Mouse (Mus musculus): Measurements from ENCODE around the gene Kirrel. TPM values are rescaled to one million over a fixed set of nuclear protein-coding genes. Genes with fewer than 3 reads are reported as not detected.

The Kirrel gene
- polyA plus RNA-seq, 1 experiment from 2014 or later = 10.2 TPM

GRCm38 (mm10) chr3:87172351-87173102 is 2.0 kb downstream of the Kirrel start:
- Histone ChIP-seq H3K36me3 (ENCODE audit: control insufficient read depth, insufficient read depth, low read length) (no peaks in the 10 kb centered on the region), H3K4me2 (ENCODE audit: low read depth, low read length, severe bottlenecking) (peak overlapping the region; percentile 61), H3K9ac (ENCODE audit: low read length) (peak overlapping the region; percentile 90), H3K9me3 (ENCODE audit: control insufficient read depth, low read length) (no peaks in the 10 kb centered on the region), H3K27me3 (ENCODE audit: control insufficient read depth, insufficient read depth, low read length) (no peaks in the 10 kb centered on the region), H3K27ac (ENCODE audit: low read depth, low read length) (peak overlapping the region; percentile 34; the same call in 1 of the 2 replicates), H3K4me3 (ENCODE audit: low read depth, low read length) (peak overlapping the region; percentile 53), H3K4me1 (replicated peaks; ENCODE audit: control insufficient read depth, insufficient read depth, low read length) (peaks cover 16% of the 10 kb centered on the region)
- ATAC-seq (replicated peaks; ENCODE audit: low FRiP score) = no peak; the same call in 1 of the 2 replicates
- 2% methylated on average over 15 of the region's 15 CpGs for WGBS
- DNase-seq (ENCODE audit: low spot score) = peak; percentile 71

GRCm38 (mm10) chr3:87171201-87172100 is 3.1 kb downstream of the Kirrel start:
- H3K27me3 ChIP-seq (ENCODE audit: control insufficient read depth, insufficient read depth, low read length) = no peaks in the 10 kb centered on the region
- no peak overlapping the region for H3K27ac ChIP-seq (ENCODE audit: low read depth, low read length)
- no peaks in the 10 kb centered on the region for H3K36me3 ChIP-seq (ENCODE audit: control insufficient read depth, insufficient read depth, low read length)
- H3K4me3 ChIP-seq (ENCODE audit: low read depth, low read length) = peak overlapping the region; percentile 53
- no peaks in the 10 kb centered on the region for H3K9me3 ChIP-seq (ENCODE audit: control insufficient read depth, low read length)
- ATAC-seq (replicated peaks; ENCODE audit: low FRiP score) (no peak), DNase-seq (ENCODE audit: low spot score) (peak; percentile 48)
- WGBS = 39% methylated on average over 13 of the region's 13 CpGs
- peak overlapping the region; percentile 61 for H3K4me2 ChIP-seq (ENCODE audit: low read depth, low read length, severe bottlenecking)
- peaks cover 16% of the 10 kb centered on the region for H3K4me1 ChIP-seq (replicated peaks; ENCODE audit: control insufficient read depth, insufficient read depth, low read length)
- H3K9ac ChIP-seq (ENCODE audit: low read length) = peak overlapping the region; percentile 90

- H3K27ac ChIP-seq (ENCODE audit: low read depth, low read length) = no peak overlapping the region
- peak; percentile 23 for DNase-seq (ENCODE audit: low spot score)
- H3K4me1 ChIP-seq (replicated peaks; ENCODE audit: control insufficient read depth, insufficient read depth, low read length) = peaks cover 29% of the 10 kb centered on the region
- H3K4me2 ChIP-seq (ENCODE audit: low read depth, low read length, severe bottlenecking) = no peak overlapping the region
- no peak for ATAC-seq (replicated peaks; ENCODE audit: low FRiP score)
- H3K9me3 ChIP-seq (ENCODE audit: control insufficient read depth, low read length) = no peaks in the 10 kb centered on the region
- no peaks in the 10 kb centered on the region for H3K27me3 ChIP-seq (ENCODE audit: control insufficient read depth, insufficient read depth, low read length)
- WGBS = 41% methylated on average over 5 of the region's 5 CpGs
- H3K9ac ChIP-seq (ENCODE audit: low read length) = no peak overlapping the region; the same call in 1 of the 2 replicates
- no peak overlapping the region for H3K4me3 ChIP-seq (ENCODE audit: low read depth, low read length)
- no peaks in the 10 kb centered on the region for H3K36me3 ChIP-seq (ENCODE audit: control insufficient read depth, insufficient read depth, low read length)
Observed at GRCm38 (mm10) chr3:87169402-87170015, 5.0 kb downstream of the Kirrel start.

- DNase-seq (ENCODE audit: low spot score) = no peak
- H3K4me2 ChIP-seq (ENCODE audit: low read depth, low read length, severe bottlenecking) = no peak overlapping the region
- H3K9ac ChIP-seq (ENCODE audit: low read length) = no peak overlapping the region
- no peaks in the 10 kb centered on the region for H3K36me3 ChIP-seq (ENCODE audit: control insufficient read depth, insufficient read depth, low read length)
- H3K27me3 ChIP-seq (ENCODE audit: control insufficient read depth, insufficient read depth, low read length) = no peaks in the 10 kb centered on the region
- ATAC-seq (replicated peaks; ENCODE audit: low FRiP score) = no peak
- no peaks in the 10 kb centered on the region for H3K9me3 ChIP-seq (ENCODE audit: control insufficient read depth, low read length)
- peaks cover 32% of the 10 kb centered on the region for H3K4me1 ChIP-seq (replicated peaks; ENCODE audit: control insufficient read depth, insufficient read depth, low read length)
- no peak overlapping the region for H3K27ac ChIP-seq (ENCODE audit: low read depth, low read length)
- H3K4me3 ChIP-seq (ENCODE audit: low read depth, low read length) = no peak overlapping the region
- 68% methylated on average over 7 of the region's 7 CpGs for WGBS
Observed at GRCm38 (mm10) chr3:87168756-87169155, 5.8 kb downstream of the Kirrel start.

- H3K4me3 ChIP-seq (ENCODE audit: low read depth, low read length) = no peak overlapping the region
- ATAC-seq (replicated peaks; ENCODE audit: low FRiP score) = no peak
- no peak overlapping the region for H3K4me2 ChIP-seq (ENCODE audit: low read depth, low read length, severe bottlenecking)
- no peaks in the 10 kb centered on the region for H3K36me3 ChIP-seq (ENCODE audit: control insufficient read depth, insufficient read depth, low read length)
- no peaks in the 10 kb centered on the region for H3K27me3 ChIP-seq (ENCODE audit: control insufficient read depth, insufficient read depth, low read length)
- 91% methylated on average over 6 of the region's 6 CpGs for WGBS
- no peak overlapping the region for H3K9ac ChIP-seq (ENCODE audit: low read length)
- H3K9me3 ChIP-seq (ENCODE audit: control insufficient read depth, low read length) = no peaks in the 10 kb centered on the region
- H3K27ac ChIP-seq (ENCODE audit: low read depth, low read length) = no peak overlapping the region
- peaks cover 29% of the 10 kb centered on the region for H3K4me1 ChIP-seq (replicated peaks; ENCODE audit: control insufficient read depth, insufficient read depth, low read length)
- DNase-seq (ENCODE audit: low spot score) = no peak
Observed at GRCm38 (mm10) chr3:87167621-87168020, 6.9 kb downstream of the Kirrel start.

- ATAC-seq (replicated peaks; ENCODE audit: low FRiP score) (0 out of 2 replicates have a peak, but pooled peaks have one; percentile 17), DNase-seq (ENCODE audit: low spot score) (no peak)
- Histone ChIP-seq H3K36me3 (ENCODE audit: control insufficient read depth, insufficient read depth, low read length) (no peaks in the 10 kb centered on the region), H3K4me2 (ENCODE audit: low read depth, low read length, severe bottlenecking) (peak overlapping the region; percentile 8; the same call in 1 of the 2 replicates), H3K4me1 (replicated peaks; ENCODE audit: control insufficient read depth, insufficient read depth, low read length) (peaks cover 25% of the 10 kb centered on the region), H3K9ac (ENCODE audit: low read length) (peak overlapping the region; percentile 41), H3K9me3 (ENCODE audit: control insufficient read depth, low read length) (no peaks in the 10 kb centered on the region), H3K27ac (ENCODE audit: low read depth, low read length) (peak overlapping the region; percentile 62), H3K4me3 (ENCODE audit: low read depth, low read length) (no peak overlapping the region), H3K27me3 (ENCODE audit: control insufficient read depth, insufficient read depth, low read length) (no peaks in the 10 kb centered on the region)
- 16% methylated on average over 8 of the region's 8 CpGs for WGBS
Observed at GRCm38 (mm10) chr3:87165291-87165881, 9.2 kb downstream of the Kirrel start.

- H3K27ac ChIP-seq (ENCODE audit: low read depth, low read length) = peak overlapping the region; percentile 62; the same call in 1 of the 2 replicates
- no peaks in the 10 kb centered on the region for H3K36me3 ChIP-seq (ENCODE audit: control insufficient read depth, insufficient read depth, low read length)
- H3K4me2 ChIP-seq (ENCODE audit: low read depth, low read length, severe bottlenecking) = no peak overlapping the region
- no peak for ATAC-seq (replicated peaks; ENCODE audit: low FRiP score)
- no peak overlapping the region; the same call in 1 of the 2 replicates for H3K9ac ChIP-seq (ENCODE audit: low read length)
- no peak for DNase-seq (ENCODE audit: low spot score)
- H3K4me1 ChIP-seq (replicated peaks; ENCODE audit: control insufficient read depth, insufficient read depth, low read length) = peaks cover 28% of the 10 kb centered on the region
- no peaks in the 10 kb centered on the region for H3K27me3 ChIP-seq (ENCODE audit: control insufficient read depth, insufficient read depth, low read length)
- H3K4me3 ChIP-seq (ENCODE audit: low read depth, low read length) = no peak overlapping the region
- no peaks in the 10 kb centered on the region for H3K9me3 ChIP-seq (ENCODE audit: control insufficient read depth, low read length)
- whole genome bisulfite sequencing = 90% methylated on average over 6 of the region's 6 CpGs
Observed at GRCm38 (mm10) chr3:87164099-87164815, 10.3 kb downstream of the Kirrel start.

Data from forebrain, embryonic 11.5 days (tissue).